Mouse (Mus musculus) erythroblast, embryonic 14.5 days (primary cell): ENCODE results near the gene Elf3. TPM values are rescaled to one million over a fixed set of nuclear protein-coding genes. Genes with fewer than 3 reads are reported as not detected.
A peak's percentile ranks its signal among the peaks of the same experiment; 100 is the strongest.

Experiments
- H3K27me3 ChIP-seq: 2 replicates; pipeline ENCODE4 v1.6.1; 2012; ENCODE audit warnings: inconsistent platforms; ENCODE audit not compliant: control insufficient read depth
- H3K36me3 ChIP-seq: 2 replicates; pipeline ENCODE4 v1.6.1; 2012; ENCODE audit warnings: mild to moderate bottlenecking, inconsistent platforms; ENCODE audit not compliant: control insufficient read depth
- H3K4me1 ChIP-seq: 2 replicates; pipeline ENCODE4 v1.6.1; 2012; ENCODE audit warnings: inconsistent platforms; ENCODE audit not compliant: control insufficient read depth
- H3K4me3 ChIP-seq: replicated peaks from 2 replicates; pipeline ENCODE3; 2012; ENCODE audit warnings: moderate library complexity, mild to moderate bottlenecking, inconsistent platforms
- H3K9me3 ChIP-seq: 2 replicates; pipeline ENCODE4 v1.6.1; 2012; ENCODE audit warnings: low read length, inconsistent platforms, mixed read lengths; ENCODE audit not compliant: control insufficient read depth
- GATA1 ChIP-seq: IDR thresholded peaks from 2 replicates; pipeline ENCODE4 v1.6.1; 2012; ENCODE audit warnings: low read length, inconsistent platforms, mixed read lengths
- TAL1 ChIP-seq: IDR thresholded peaks from 3 replicates; pipeline ENCODE4 v1.6.1; 2012; ENCODE audit warnings: low read length, inconsistent platforms, mixed read lengths
- polyA plus RNA-seq: library from polyadenylated mRNA; stranded (reverse); fragments of >175 nt; gene quantifications from 2 replicates; pipeline ENCODE4 v1.2.3, GENCODE M21; 2012

Elf3 gene
- polyA plus RNA-seq, 1 experiment = not detected

DNA sequence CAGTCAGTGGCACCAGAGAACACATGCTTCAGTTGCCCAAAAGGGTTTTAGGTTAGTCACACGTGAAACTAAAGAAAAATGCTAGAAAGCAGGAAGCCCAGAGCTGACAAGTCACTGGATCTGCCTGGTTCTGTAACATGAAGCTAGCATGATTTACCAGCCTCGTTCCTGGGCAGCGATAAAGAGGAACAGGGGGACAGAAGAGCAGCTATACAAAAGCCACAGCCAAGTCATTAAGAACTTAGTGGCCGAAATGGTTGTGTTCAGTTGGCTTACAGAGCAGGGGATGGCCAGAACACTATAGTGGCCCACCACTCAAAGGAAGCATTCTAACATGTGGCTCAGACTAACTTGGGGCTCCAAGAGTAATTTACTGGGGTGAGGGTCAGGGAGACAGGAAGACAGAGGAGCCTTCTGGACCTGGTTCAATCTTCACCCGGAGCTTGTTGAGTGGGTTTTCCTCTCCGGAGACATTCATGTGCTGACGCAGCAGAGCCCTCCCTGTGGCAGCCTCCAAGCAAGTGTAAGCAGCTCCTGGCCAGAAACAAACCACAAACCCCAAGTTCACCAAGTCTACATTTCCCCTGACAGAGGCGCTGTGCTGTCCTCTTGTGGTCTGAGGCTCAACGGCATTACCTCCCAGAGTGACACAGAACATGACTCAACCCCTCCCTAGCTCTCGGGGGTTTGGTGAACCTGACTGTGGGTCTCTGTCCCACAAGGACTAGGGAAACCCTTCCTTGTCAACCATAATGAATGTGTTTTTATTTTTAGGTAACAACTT, 9.5 kb upstream of the Elf3 start:
- no peaks in the 10 kb centered on the region for H3K27me3 ChIP-seq
- TF ChIP-seq GATA1 = no peak
- TF ChIP-seq TAL1 = no peak
- H3K9me3 ChIP-seq = no peaks in the 10 kb centered on the region
- no peak overlapping the region for H3K4me3 ChIP-seq
- H3K36me3 ChIP-seq = no peaks in the 10 kb centered on the region; the same call in 1 of the 2 replicates
- H3K4me1 ChIP-seq = no peaks in the 10 kb centered on the region; the same call in 1 of the 2 replicates

DNA sequence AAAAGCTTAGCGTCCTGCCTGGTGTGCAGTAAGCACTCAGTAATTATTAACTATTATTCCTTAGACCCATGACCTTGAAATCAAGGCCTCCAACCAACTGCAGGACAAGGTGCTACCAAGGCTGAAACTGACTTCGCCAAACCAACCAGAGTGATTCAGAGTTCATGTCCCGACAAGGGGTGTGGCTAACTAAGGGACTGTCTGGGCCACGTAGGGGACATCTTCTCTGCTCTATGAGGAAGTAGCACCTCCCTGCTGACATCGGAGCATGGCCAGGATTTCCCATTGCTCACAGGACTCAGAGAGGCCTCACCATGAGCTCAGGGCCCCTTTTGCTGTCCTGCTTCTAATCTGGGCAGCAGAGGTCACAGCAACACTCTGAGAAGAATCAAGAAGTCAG, 7.5 kb upstream of the Elf3 start:
- no peaks in the 10 kb centered on the region for H3K27me3 ChIP-seq
- no peaks in the 10 kb centered on the region for H3K36me3 ChIP-seq
- H3K4me1 ChIP-seq = no peaks in the 10 kb centered on the region; the same call in 1 of the 2 replicates
- TF ChIP-seq TAL1 = no peak
- no peak for TF ChIP-seq GATA1
- H3K4me3 ChIP-seq = no peak overlapping the region
- no peaks in the 10 kb centered on the region for H3K9me3 ChIP-seq

DNA sequence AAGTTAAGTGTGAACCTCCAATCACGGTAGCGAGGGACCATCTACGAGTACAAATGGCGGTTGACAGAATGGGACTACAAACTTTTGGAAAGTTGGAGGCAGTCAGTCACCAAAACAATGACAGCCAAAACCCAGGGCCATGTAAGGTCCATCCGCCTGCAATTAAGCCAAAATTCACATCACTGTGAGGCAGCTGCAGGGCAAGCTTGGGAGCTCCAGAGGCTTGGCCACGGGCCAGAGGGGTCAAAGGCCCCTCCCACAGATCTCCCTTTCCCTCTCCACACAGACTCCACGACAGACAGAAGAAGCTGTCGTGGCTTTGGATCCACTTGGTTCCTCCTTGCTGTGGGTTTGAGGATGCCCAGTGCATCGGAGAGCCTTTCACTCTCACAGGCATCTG, 4.9 kb upstream of the Elf3 start:
- H3K4me3 ChIP-seq = no peak overlapping the region
- H3K4me1 ChIP-seq = peaks cover 8% of the 10 kb centered on the region
- no peaks in the 10 kb centered on the region for H3K36me3 ChIP-seq
- H3K9me3 ChIP-seq = no peaks in the 10 kb centered on the region
- H3K27me3 ChIP-seq = peaks cover 4% of the 10 kb centered on the region
- TF ChIP-seq GATA1 (no peak), TAL1 (no peak)

DNA sequence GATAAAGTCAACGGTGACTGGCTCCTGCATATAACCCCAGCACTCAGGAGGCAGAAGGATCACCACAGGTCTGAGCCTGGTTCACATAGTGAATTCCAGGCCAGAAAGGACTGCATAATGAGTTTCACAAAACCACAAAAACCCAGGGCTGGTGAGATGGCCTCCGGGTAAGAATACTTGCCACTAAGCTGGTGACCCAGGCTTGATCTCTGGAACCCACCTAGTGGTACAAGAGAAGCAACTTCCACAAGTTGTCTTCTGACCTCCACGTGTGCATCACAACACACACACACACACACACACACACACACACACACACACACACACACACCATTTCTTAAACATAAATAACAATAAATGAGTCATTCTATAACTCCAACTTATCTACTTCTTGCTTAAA, 4.0 kb upstream of the Elf3 start:
- no peaks in the 10 kb centered on the region for H3K36me3 ChIP-seq
- H3K27me3 ChIP-seq = peaks cover 8% of the 10 kb centered on the region
- no peak for TF ChIP-seq GATA1
- TF ChIP-seq TAL1 = no peak

DNA sequence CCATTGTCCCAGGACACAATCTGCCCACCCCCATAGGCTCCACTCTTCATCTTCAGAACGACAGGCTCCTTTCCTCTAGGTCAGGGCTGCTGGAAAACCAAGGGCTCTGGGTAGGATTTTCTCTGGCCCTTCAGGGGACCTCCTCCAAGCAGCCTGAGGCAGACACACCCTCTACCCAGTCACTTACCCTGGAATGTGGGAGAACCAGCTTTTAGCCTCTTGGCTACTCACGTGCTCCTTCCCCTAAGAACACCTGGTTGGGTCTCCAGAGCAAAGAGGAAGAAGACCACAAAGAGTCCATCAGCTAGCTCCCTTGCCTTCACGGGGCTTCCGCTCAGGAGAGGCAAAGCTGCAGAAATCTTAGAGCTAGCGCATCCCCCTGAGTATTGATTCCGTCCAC, 2.6 kb upstream of the Elf3 start:
- Histone ChIP-seq H3K27me3 (peaks cover 12% of the 10 kb centered on the region), H3K4me3 (no peak overlapping the region), H3K4me1 (peaks cover 11% of the 10 kb centered on the region), H3K9me3 (no peaks in the 10 kb centered on the region), H3K36me3 (no peaks in the 10 kb centered on the region)
- TF ChIP-seq TAL1 (no peak), GATA1 (no peak)

More for the DNA sequence above, 4.0 kb upstream of the Elf3 start:
- H3K9me3 ChIP-seq = no peaks in the 10 kb centered on the region
- H3K4me3 ChIP-seq = no peak overlapping the region
- peaks cover 11% of the 10 kb centered on the region for H3K4me1 ChIP-seq

DNA sequence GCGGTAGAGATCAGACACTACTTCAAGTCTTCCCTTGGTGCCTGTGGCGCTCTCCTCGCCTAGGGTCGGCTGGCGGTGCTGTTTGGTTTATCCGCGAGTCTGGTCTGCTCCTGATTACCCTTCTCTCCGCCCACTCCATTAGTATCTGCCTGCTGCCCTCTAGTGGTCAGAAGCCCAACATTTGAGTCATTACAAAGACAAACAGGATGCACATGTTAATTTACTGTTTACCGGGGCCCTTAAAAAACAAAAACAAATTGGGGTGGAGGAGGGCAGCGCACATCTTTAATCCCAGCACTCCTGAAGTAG, 714 bp upstream of the Elf3 start:
- H3K4me3 ChIP-seq = peak overlapping the region; percentile 36
- peaks cover 11% of the 10 kb centered on the region for H3K4me1 ChIP-seq
- no peaks in the 10 kb centered on the region for H3K36me3 ChIP-seq
- no peaks in the 10 kb centered on the region for H3K9me3 ChIP-seq
- TF ChIP-seq TAL1 = no peak
- TF ChIP-seq GATA1 = no peak
- peaks cover 12% of the 10 kb centered on the region for H3K27me3 ChIP-seq

DNA sequence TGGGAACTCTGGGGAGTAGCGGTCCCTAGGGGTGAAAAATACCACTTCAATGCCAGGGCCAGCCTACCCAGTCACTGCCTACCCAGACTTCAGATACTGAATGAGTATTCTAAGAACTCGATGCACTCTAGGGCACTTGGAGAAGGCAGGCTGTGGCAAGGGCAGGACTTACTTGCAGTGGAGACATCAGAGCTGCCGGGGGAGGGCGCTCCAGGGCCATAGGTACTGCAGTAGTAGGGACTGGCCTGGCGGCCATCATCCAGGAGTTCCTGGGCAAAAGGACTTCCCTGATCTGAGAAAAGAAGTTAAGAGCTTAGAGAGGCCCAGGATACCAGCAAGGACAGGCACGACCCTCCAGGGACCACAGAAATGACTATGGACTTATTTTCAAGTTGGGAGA, 2.1 kb downstream of the Elf3 start:
- H3K4me1 ChIP-seq = peaks cover 31% of the 10 kb centered on the region
- H3K4me3 ChIP-seq = no peak overlapping the region
- H3K27me3 ChIP-seq = peaks cover 12% of the 10 kb centered on the region
- no peak for TF ChIP-seq TAL1
- TF ChIP-seq GATA1 = no peak
- no peaks in the 10 kb centered on the region for H3K36me3 ChIP-seq
- H3K9me3 ChIP-seq = peaks cover 2% of the 10 kb centered on the region; the same call in 1 of the 2 replicates

DNA sequence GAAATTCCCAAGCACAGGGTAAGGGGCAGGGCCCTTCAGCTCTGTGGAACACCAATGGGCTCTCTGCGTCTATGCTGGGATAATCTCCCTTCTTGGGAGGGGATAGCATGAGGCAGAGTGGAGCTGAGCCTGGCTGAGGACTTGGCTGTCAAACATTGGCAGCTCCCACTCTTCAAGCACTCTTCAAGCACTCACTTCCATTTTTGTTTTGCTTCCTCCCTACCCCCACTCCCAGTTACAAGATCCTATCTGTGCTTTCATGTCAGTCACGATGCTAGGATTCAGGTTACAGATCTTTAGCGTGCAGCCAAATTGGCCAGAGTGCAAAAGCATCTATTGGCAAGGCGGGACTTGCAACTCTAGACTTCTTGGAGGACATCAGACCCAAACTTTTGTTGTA, 5.5 kb downstream of the Elf3 start:
- Histone ChIP-seq H3K4me1 (peaks cover 52% of the 10 kb centered on the region), H3K9me3 (peaks cover 2% of the 10 kb centered on the region; the same call in 1 of the 2 replicates), H3K36me3 (no peaks in the 10 kb centered on the region), H3K27me3 (peaks cover 9% of the 10 kb centered on the region), H3K4me3 (no peak overlapping the region)
- TF ChIP-seq TAL1 = no peak
- no peak for TF ChIP-seq GATA1

DNA sequence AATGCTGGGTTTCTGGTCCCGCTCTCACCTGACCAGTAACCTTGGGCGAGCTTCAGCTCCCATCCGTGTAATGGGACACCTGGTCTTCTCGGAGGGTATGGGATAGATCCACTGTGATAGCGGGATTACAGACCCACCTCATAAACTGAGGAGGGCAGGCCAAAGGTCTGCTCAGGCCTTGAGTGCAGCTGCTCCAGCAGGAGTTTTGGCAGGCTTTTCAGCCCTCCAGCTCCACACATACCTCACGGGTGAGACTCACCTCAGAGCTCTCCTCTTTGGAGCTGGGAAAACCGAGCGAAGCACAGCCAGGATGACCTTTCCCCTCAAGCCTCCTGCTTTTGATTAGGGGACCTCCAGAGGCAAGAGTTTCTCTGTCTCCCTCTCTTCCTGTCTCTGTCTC, 7.0 kb downstream of the Elf3 start:
- TF ChIP-seq TAL1 (no peak), GATA1 (no peak)
- H3K4me1 ChIP-seq = peaks cover 52% of the 10 kb centered on the region

DNA sequence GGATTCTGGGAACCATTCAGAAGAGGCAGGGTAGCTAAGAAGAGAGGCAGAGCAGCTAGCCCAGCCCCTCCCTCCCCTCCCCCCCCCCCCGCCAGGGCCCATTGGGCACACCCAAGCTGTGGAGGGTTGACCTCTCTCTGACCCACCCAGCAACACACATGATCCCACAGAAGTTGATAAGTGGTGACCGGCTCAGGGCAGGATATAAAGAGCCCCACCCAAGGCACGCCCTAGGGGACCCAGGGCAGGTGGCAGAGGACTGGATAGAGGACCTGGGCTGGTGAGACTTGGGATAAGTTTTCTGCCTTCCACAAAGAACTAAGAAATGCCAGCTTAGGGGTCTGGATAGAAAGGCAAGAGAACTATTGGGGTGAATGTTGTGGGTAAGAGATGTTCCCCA, 7.7 kb downstream of the Elf3 start:
- peak overlapping the region; percentile 4 for H3K4me3 ChIP-seq
- TF ChIP-seq TAL1 = no peak
- H3K4me1 ChIP-seq = peaks cover 52% of the 10 kb centered on the region

More for the DNA sequence above, 7.0 kb downstream of the Elf3 start:
- Histone ChIP-seq H3K36me3 (no peaks in the 10 kb centered on the region), H3K4me3 (no peak overlapping the region), H3K9me3 (peaks cover 2% of the 10 kb centered on the region; the same call in 1 of the 2 replicates), H3K27me3 (peaks cover 6% of the 10 kb centered on the region)

More for the DNA sequence above, 7.7 kb downstream of the Elf3 start:
- peaks cover 6% of the 10 kb centered on the region for H3K27me3 ChIP-seq
- H3K9me3 ChIP-seq = peaks cover 2% of the 10 kb centered on the region; the same call in 1 of the 2 replicates
- H3K36me3 ChIP-seq = no peaks in the 10 kb centered on the region
